Mouse (Mus musculus): ENCODE measurements around the gene Tbc1d22a. TPM values are rescaled to one million over a fixed set of nuclear protein-coding genes. Genes with fewer than 3 reads are reported as not detected.

The Tbc1d22a gene
- polyA plus RNA-seq, 1 experiment from 2014 or later = 10.8 TPM

DNA sequence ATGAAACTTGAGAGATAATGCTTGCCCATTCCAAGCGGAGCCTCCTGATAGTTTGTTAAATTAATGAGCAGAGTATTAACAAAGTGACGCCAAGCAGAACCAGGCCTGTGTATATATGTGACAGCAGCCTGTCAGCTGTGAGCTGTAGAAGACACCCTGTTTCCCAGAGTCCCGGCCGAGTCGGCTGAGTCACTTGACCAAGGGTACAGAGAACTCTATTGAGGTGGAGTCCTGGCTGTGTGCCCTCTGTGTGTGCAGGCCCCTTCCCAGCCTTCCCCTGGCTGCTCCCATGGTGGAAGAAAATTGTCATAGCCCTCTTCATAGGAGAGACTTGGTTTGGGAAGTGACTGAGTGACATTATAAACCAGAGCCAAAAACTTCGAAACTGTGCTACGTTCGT is 153.0 kb downstream of the Tbc1d22a start:
- Histone ChIP-seq H3K27me3 (ENCODE audit: low read depth, poor library complexity, severe bottlenecking) (no peaks in the 10 kb centered on the region), H3K27ac (replicated peaks) (no peak overlapping the region), H3K4me3 (no peak overlapping the region), H3K9me3 (replicated peaks) (no peaks in the 10 kb centered on the region), H3K4me1 (peaks cover 14% of the 10 kb centered on the region; the same call in 1 of the 2 replicates), H3K36me3 (no peaks in the 10 kb centered on the region)
- no peak for DNase-seq (ENCODE audit: low spot score)
- WGBS = 90% methylated on average over 8 of the region's 8 CpGs

DNA sequence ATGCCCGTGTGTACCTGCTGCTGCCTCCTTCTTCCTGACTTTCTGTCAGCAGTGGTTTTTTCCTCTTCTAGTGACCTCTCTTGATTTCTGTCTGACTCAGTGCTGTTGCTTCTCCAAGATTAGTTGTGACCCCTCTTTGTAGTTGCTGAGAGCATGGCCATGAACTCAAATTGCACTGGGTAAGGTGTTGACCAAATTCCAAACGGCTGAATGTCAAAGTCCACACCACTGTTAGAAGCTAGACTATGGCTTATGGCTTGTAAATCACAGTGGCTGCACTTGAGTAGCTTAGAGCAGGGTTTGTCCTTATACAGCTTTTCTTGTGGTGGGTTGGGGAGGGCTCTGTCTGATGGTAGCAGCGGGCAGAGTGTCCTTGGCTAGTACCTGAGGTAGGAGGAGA is 156.6 kb downstream of the Tbc1d22a start:
- Histone ChIP-seq H3K9me3 (replicated peaks) (no peaks in the 10 kb centered on the region), H3K4me1 (no peaks in the 10 kb centered on the region), H3K36me3 (no peaks in the 10 kb centered on the region), H3K27ac (replicated peaks) (no peak overlapping the region), H3K4me3 (no peak overlapping the region), H3K27me3 (ENCODE audit: low read depth, poor library complexity, severe bottlenecking) (no peaks in the 10 kb centered on the region)
- DNase-seq (ENCODE audit: low spot score) = no peak
- 89% methylated on average over 3 of the region's 3 CpGs for WGBS

DNA sequence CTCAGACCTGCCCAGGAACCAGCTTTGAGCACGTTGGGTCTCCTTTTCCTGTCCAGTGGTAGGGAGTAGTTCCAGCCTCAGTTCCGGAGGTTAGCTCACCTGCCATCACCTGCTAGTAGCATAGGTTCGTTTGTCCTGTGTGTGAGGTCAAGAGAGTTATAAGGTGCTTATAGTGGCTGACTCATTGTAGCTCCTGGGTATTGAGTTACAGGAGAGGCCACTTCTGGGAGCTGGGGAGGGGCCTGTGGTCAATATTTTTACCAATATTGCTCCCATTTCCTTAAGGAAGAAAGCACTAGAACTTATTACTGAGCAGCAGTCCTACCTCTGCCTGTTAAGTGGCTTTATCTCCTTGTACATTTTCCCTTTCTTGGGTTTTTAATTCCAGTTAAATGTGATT is 161.0 kb downstream of the Tbc1d22a start:
- WGBS = 84% methylated on average over 3 of the region's 3 CpGs
- no peak overlapping the region for H3K27ac ChIP-seq (replicated peaks)
- H3K27me3 ChIP-seq (ENCODE audit: low read depth, poor library complexity, severe bottlenecking) = no peaks in the 10 kb centered on the region
- H3K4me1 ChIP-seq = no peaks in the 10 kb centered on the region
- DNase-seq (ENCODE audit: low spot score) = no peak
- no peak overlapping the region for H3K4me3 ChIP-seq
- no peaks in the 10 kb centered on the region for H3K36me3 ChIP-seq
- H3K9me3 ChIP-seq (replicated peaks) = no peaks in the 10 kb centered on the region

DNA sequence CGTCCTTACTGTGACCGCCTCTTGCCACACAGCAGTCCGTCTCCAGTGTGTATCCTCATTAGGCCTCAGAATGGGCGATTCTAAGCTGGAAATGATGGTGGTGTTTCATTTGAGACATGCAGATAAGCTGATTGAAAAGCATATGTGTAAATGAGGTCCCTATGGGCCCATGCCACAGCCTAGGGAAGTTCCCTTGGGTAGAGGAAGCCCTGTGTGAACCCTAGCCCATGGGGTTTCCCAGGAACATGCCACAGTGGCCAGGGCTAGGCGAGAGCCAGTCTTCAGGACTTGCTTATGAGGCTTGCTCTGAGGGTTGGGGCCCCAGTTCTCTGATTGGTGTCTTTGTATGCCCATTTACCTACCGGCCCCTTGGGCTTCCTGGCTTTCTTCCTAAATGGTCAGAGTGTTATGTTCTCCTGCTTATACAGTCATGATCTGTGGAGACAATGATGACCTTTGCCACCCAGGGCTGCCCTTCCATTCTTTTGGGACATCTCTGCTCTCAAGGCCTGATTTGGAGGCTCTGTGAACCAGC is 161.7 kb downstream of the Tbc1d22a start:
- 88% methylated on average over 6 of the region's 6 CpGs for WGBS
- no peaks in the 10 kb centered on the region for H3K9me3 ChIP-seq (replicated peaks)
- H3K27me3 ChIP-seq (ENCODE audit: low read depth, poor library complexity, severe bottlenecking) = no peaks in the 10 kb centered on the region
- no peak for DNase-seq (ENCODE audit: low spot score)
- no peak overlapping the region for H3K27ac ChIP-seq (replicated peaks)
- no peaks in the 10 kb centered on the region for H3K4me1 ChIP-seq
- H3K36me3 ChIP-seq = no peaks in the 10 kb centered on the region
- H3K4me3 ChIP-seq = no peak overlapping the region

DNA sequence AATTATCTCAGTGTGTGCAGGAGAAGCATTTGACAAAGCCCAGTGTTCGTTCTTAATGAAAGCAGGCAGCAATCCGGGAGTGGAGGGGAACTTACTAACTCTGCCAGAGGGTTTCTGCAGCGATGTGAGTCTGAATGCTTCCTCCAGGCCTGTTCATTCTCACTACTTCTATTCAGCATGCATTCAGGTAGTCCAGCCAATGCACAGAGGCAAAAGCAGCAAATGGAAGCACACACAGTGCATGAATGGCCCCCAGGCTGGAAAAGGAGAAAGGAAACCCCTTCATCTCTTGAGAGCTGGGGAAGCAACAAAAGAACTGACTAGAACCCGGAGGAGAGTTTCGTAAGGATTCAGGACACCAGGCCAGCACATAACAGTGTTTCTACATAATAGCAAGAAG is 169.0 kb downstream of the Tbc1d22a start:
- no peak for DNase-seq (ENCODE audit: low spot score)
- H3K36me3 ChIP-seq = no peaks in the 10 kb centered on the region
- 78% methylated on average over 5 of the region's 5 CpGs for WGBS
- no peak overlapping the region for H3K4me3 ChIP-seq
- no peak overlapping the region for H3K27ac ChIP-seq (replicated peaks)
- no peaks in the 10 kb centered on the region for H3K9me3 ChIP-seq (replicated peaks)
- no peaks in the 10 kb centered on the region for H3K27me3 ChIP-seq (ENCODE audit: low read depth, poor library complexity, severe bottlenecking)
- H3K4me1 ChIP-seq = peaks cover 11% of the 10 kb centered on the region; the same call in 1 of the 2 replicates

DNA sequence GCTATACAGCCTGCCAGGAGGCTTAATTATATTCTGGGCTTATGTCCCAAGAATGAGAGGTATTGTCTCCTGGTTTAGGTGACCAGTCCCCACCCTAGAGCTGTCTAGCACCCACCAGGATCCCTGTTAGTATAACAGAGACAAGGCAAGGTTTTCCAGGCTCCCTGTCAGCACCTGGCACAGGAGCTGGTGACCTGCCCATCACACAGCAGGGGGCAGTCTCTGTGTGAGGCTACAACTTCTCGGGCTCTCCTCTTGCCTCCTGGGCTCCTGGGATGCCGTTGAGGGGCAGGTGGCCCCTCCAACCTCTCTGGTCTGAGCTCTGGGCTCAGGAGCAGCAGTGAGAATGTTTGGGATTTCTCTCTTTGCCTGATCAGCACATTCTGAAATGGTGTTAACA is 171.2 kb downstream of the Tbc1d22a start:
- no peak overlapping the region for H3K4me3 ChIP-seq
- DNase-seq (ENCODE audit: low spot score) = no peak
- WGBS = 53% methylated on average over 2 of the region's 2 CpGs
- H3K9me3 ChIP-seq (replicated peaks) = no peaks in the 10 kb centered on the region
- H3K27me3 ChIP-seq (ENCODE audit: low read depth, poor library complexity, severe bottlenecking) = no peaks in the 10 kb centered on the region
- no peaks in the 10 kb centered on the region for H3K36me3 ChIP-seq
- no peak overlapping the region for H3K27ac ChIP-seq (replicated peaks)
- peaks cover 17% of the 10 kb centered on the region; the same call in 1 of the 2 replicates for H3K4me1 ChIP-seq

DNA sequence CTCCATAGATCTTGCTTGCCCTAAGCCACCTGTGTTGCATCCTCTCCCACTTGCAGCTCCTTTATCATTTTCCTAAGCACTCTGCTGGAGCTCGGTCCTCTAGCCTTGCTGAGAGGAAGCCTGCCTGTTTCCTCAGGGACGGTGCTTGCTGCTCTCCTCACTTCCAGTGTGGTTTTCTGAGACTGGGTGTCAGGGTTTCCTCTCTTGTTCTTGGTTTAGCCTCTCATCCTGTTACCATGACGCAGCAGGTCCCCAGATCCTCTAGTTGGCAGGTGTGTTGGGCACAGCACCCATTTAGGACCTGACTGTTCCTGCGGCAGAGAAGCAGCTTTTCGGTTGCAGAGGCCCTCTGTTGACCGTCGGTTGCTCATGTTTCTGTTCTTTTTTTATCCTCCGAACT is 172.1 kb downstream of the Tbc1d22a start:
- WGBS = 90% methylated on average over 8 of the region's 8 CpGs
- DNase-seq (ENCODE audit: low spot score) = no peak
- H3K9me3 ChIP-seq (replicated peaks) = no peaks in the 10 kb centered on the region
- H3K4me1 ChIP-seq = peaks cover 17% of the 10 kb centered on the region; the same call in 1 of the 2 replicates
- no peak overlapping the region; the same call in 1 of the 2 replicates for H3K27ac ChIP-seq (replicated peaks)
- no peak overlapping the region for H3K4me3 ChIP-seq
- H3K27me3 ChIP-seq (ENCODE audit: low read depth, poor library complexity, severe bottlenecking) = no peaks in the 10 kb centered on the region
- no peaks in the 10 kb centered on the region for H3K36me3 ChIP-seq

DNA sequence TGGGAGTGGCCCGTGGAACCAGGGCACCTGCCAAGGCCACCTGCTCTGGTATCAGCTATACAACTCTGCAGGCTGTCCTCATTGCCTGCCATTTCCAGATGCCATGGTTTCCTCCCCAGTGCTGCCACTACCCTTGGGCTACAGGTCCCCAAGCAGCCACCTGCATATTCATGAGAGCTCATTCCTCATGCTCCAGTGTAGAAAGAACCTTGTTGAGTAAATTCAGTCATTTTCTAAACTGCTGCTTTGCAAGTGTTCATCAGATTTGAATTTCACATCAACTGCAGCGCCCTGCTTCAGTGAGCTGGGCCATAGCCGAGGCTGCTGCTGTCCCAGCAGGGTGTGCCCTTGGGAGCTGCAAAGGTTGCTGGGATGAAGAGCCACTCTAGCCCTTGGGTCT is 174.3 kb downstream of the Tbc1d22a start:
- peaks cover 15% of the 10 kb centered on the region; the same call in 1 of the 2 replicates for H3K4me1 ChIP-seq
- H3K9me3 ChIP-seq (replicated peaks) = no peaks in the 10 kb centered on the region
- no peaks in the 10 kb centered on the region for H3K27me3 ChIP-seq (ENCODE audit: low read depth, poor library complexity, severe bottlenecking)
- DNase-seq (ENCODE audit: low spot score) = no peak
- no peak overlapping the region for H3K4me3 ChIP-seq
- H3K27ac ChIP-seq (replicated peaks) = no peak overlapping the region
- whole genome bisulfite sequencing = 80% methylated on average over 3 of the region's 3 CpGs
- no peaks in the 10 kb centered on the region for H3K36me3 ChIP-seq

DNA sequence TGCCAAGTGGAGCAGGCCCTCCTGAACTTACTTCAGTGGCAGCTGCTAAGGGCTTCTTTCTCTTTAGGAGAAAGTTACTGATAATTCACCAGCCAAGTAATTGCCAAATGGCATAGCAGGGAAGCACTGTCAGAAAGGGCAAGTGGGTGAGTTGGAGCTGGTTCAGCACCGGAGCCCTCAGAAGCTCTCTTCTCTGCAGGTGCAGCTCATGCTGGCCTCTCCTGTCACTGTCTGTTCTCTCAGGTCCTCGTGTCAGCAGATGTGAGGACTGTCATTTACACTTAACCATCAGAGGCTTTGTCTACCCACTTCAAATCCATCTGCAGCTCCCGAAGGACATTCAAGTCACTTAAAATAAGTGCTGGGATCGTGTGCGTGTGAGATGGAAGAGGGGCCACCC is 190.6 kb downstream of the Tbc1d22a start:
- DNase-seq (ENCODE audit: low spot score) = no peak
- H3K27ac ChIP-seq (replicated peaks) = 0 out of 2 replicates have a peak overlapping the region, but pooled peaks have one; percentile 18
- WGBS = 89% methylated on average over 5 of the region's 5 CpGs
- H3K9me3 ChIP-seq (replicated peaks) = no peaks in the 10 kb centered on the region
- no peaks in the 10 kb centered on the region for H3K27me3 ChIP-seq (ENCODE audit: low read depth, poor library complexity, severe bottlenecking)
- H3K36me3 ChIP-seq = no peaks in the 10 kb centered on the region
- H3K4me1 ChIP-seq = peaks cover 8% of the 10 kb centered on the region
- no peak overlapping the region for H3K4me3 ChIP-seq

DNA sequence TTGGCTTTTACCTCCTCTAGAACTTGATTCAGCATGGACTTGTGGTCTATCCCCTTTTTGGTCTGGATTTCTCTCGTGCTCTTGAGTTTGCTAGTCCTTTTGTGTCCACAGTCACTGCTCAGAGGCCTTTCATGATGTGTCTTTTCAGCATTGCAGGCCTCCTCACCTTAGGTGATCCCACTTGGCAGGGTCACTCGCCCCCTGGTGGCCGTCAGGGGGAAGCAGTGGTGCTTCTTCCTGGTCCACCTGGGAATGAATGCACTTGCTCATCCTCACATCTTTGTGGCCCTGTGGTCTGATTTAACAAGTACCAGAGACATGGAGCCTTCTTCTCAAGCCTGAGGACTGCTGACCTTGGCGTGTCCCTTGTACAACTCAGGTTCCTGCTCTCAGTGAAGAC is 191.3 kb downstream of the Tbc1d22a start:
- Histone ChIP-seq H3K36me3 (no peaks in the 10 kb centered on the region), H3K4me1 (peaks cover 10% of the 10 kb centered on the region), H3K27ac (replicated peaks) (peak overlapping the region; percentile 18; the same call in 1 of the 2 replicates), H3K4me3 (no peak overlapping the region), H3K27me3 (ENCODE audit: low read depth, poor library complexity, severe bottlenecking) (no peaks in the 10 kb centered on the region), H3K9me3 (replicated peaks) (no peaks in the 10 kb centered on the region)
- peak; percentile 51 for DNase-seq (ENCODE audit: low spot score)
- 24% methylated on average over 4 of the region's 4 CpGs for WGBS

DNA sequence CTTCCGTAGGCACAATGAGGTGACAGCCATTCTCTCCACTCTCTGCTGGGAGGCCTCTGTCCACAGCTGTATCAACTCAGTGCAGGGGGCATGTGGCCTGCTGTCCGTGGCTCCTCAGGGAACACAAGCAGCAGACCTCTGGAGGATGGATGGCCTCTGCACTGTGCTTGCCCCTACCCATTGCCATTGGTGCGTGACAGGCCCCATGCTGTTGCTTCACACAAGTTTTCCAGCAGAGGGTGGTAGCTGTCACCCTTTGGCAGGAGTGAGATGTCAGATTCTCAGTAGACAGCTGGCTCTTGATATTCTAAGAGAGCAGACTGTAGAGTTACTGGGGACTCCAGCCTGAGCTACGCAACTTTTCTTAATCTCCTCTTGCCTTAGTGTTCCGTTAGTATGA is 195.1 kb downstream of the Tbc1d22a start:
- Histone ChIP-seq H3K4me1 (peaks cover 24% of the 10 kb centered on the region), H3K36me3 (no peaks in the 10 kb centered on the region), H3K27ac (replicated peaks) (0 out of 2 replicates have a peak overlapping the region, but pooled peaks have one; percentile 23), H3K27me3 (ENCODE audit: low read depth, poor library complexity, severe bottlenecking) (peaks cover 4% of the 10 kb centered on the region), H3K9me3 (replicated peaks) (no peaks in the 10 kb centered on the region), H3K4me3 (no peak overlapping the region)
- 67% methylated on average over 5 of the region's 5 CpGs for WGBS
- DNase-seq (ENCODE audit: low spot score) = no peak

DNA sequence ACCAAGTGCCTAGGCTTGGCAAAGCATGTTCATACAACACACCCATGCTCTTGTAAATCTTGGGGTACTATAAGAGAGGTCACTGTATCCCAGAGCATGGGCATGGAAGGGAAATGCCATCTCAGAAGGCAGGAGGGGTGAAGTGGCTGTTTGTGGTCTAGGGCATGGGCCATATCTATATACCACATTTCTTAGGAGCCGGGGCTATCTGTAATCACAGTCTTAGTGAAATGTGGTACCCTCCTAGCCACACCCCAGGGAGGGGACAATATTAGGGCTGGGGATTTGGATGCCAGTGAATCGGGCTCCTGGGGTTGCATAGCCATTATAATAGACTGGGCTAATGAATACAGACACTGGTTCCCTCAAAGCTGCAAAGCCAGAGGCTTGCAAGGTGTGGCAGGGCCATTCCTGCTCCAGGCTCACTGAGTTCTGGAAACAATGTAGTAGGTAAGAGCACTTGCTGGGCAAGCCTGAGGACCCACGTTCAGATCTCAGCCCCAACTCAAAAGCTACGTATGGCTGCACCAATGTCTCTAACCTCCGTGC is 197.3 kb downstream of the Tbc1d22a start:
- Histone ChIP-seq H3K4me1 (peaks cover 39% of the 10 kb centered on the region), H3K4me3 (no peak overlapping the region), H3K27me3 (ENCODE audit: low read depth, poor library complexity, severe bottlenecking) (peaks cover 9% of the 10 kb centered on the region), H3K9me3 (replicated peaks) (no peaks in the 10 kb centered on the region), H3K27ac (replicated peaks) (no peak overlapping the region), H3K36me3 (no peaks in the 10 kb centered on the region)
- no peak for DNase-seq (ENCODE audit: low spot score)
- WGBS = 81% methylated on average over 5 of the region's 5 CpGs

DNA sequence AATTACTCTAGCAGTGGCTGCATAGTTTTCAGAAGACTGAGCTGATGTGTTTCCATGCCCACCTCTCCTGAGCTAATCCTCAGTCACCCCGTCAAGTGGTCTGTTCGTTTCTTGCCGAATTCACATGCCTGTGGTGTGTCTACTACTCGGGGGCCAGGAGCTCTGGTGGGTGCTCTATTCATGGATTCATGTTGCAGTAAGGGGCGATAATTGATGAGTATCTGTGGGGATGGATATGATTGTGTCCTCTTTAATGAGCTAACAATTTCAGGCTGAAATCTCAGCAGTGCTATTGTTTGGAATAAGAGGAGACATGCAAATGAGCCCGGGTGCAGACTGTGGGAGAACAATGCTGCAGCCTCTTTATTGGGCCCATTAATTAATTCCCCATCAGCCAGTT is 201.7 kb downstream of the Tbc1d22a start:
- Histone ChIP-seq H3K27ac (replicated peaks) (peak overlapping the region; percentile 70), H3K27me3 (ENCODE audit: low read depth, poor library complexity, severe bottlenecking) (peaks cover 12% of the 10 kb centered on the region), H3K4me1 (peaks cover 59% of the 10 kb centered on the region), H3K36me3 (no peaks in the 10 kb centered on the region), H3K9me3 (replicated peaks) (no peaks in the 10 kb centered on the region), H3K4me3 (no peak overlapping the region)
- WGBS = 51% methylated on average over 6 of the region's 6 CpGs
- DNase-seq (ENCODE audit: low spot score) = no peak
